Mouse (Mus musculus): ENCODE measurements around the gene Ccdc159.

Ccdc159 gene

DNA sequence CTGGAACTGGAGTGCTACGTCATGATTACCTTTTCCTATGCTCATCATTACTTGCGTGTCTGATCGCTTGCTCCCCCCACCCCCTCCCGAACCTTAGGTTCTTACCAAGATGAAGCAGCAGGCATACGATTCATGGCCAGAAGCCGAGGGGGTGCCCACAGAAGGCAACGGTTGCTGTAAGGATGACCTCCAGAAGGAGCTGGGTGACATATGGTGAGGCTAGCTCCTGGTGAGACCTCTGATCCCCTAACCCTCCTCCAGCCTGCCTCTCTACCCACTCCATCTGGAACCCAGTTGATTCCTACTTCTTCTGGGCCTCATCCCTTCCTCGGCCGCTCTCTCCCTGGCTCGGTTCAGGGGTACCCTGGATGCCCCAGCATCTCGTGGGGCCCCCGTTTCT is 6.8 kb downstream of the Ccdc159 start:
- in situ Hi-C loops (cut with MboI, MseI), result no loop called here

DNA sequence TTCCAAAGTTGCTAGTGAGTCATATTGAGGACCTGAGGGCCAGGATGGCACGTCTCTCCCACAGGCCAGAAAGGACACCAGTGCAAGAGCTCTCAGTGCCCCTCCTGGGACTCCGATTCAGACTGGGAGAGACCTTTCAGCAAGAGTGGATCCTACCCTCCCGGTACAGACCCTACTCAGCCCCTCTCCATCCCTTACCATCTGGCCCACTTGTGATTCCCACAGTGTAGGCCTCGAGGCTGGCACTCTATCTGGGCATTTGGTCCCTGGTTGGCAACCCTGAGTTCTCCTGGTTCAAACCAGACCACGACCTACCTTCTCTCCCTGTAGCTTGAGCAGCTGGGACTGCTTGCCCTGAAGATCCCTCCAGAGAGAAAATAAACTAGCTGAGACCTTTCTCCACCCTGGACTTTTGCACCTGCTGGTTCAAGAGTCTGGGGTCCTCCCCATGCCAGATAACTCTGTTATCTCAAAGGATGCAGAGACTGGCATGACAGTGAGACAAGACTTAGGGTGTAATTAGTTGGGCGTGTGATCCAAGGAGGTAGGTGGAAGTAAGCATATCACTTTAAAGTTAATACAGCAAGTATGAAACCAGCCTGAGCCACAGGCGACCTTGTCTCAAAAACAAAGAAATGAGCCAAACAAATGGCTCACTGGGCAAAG is 8.3 kb downstream of the Ccdc159 start:
- in situ Hi-C loops (cut with MboI, MseI), result loop anchor here (5.0 kb wide), 1 partner anchor 83 kb away; the partner anchor contains the start of gene Dock6

DNA sequence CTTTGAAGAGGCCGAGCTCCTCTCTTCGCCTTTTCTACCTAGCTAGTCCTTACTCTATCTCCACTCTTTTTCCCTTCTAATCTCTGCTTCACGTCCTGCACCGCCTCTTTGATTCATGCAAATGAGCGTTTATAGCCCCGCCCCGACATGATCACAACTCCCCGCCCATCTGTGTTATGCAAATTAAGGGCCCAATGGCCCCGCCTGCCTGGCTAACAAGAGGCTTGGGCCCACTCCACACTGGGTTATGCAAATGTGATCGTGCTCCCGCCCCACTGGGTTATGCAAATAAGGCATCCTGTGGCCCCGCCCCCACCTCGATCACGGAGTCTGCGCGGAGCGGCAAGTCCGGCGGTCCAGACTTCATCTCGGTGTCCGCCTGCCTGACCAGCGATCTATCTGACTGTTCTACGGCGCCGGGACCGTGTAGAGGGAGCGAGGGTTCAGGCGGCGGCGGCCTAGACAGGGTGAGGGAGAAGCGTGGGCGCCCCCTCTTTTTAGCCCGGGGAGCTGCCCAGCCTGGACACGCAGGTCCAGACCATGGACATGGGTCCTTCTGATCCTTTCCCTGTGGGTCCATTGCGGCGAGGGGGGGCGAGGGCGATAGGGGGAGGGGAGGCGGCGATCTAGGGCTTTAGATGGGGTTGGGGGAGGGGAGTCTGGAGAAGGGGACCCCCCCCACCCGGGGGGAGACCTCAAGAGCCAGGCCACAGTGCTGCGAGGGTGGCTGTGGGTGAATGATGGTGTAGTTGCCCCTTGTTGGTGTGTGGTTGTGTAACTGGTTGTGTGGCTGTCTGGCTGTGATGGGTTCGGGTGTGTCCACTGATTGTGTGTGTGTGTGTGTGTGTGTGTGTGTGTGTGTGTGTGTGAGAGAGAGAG is 9.7 kb downstream of the Ccdc159 start, which contains the start of gene Plppr2:
Plppr2 (plus strand) TSS at position 342 of the 879 bp plus-strand sequence.
- in situ Hi-C loops (cut with MboI, MseI), result loop anchor here (5.0 kb wide), 1 partner anchor 85 kb away; the partner anchor contains the start of gene Dock6

DNA sequence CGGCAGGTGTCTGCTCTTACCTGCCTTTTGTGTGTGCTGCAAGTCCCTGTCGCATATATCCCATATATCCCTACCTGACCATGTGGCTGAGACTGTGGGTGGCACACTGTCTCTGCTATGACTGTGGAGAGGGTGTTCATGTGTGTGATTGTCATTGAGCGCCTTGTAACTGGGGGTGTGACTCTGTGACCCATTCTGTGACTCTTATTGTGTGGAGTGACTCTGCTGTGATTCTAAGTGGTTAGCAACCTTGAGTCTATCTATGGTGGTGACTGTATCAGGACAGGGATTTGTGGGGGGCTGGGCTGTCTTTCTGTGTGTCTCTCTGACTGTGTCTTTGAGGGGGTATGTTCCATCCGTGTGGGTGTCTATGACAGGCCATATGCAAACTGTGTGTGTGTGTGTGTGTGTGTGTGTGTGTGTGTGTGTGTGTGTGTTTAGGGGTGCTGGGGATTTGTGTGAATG is 10.5 kb downstream of the Ccdc159 start:
- in situ Hi-C loops (cut with MboI, MseI), result loop anchor here (5.0 kb wide), 1 partner anchor 85 kb away; the partner anchor contains the start of gene Dock6

DNA sequence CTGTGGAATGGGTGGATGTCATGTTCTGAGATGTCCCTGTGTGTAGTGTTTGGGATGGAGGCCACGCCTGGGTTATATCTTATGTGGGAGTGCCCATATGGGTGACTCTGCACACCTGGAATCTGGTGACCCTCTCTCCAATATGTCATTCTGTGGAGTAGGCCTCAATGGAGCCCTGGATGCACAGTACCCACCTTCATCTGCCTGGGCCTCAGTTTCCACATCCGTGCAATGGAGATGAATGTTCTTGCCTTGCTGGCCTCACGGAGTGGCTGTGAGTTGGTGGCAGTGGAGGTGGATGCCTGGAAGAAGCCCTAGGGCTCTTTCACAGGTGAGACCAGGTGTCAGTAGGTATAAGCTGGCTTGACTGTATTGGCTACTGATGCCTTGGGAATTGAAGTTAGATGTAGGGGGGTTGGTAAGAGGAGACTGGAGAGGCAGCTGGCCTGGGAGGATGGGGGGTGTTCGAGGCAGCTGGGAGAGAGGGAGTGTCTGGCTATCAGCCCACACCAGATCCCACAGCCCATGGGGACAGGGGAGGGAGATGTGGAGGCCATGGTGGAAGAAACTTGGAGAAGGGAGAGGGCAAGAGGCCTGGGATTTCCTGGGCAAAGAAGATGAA is 11.1 kb downstream of the Ccdc159 start:
- in situ Hi-C loops (cut with MboI, MseI), result loop anchor here (5.0 kb wide), 1 partner anchor 86 kb away; the partner anchor contains the start of gene Dock6

DNA sequence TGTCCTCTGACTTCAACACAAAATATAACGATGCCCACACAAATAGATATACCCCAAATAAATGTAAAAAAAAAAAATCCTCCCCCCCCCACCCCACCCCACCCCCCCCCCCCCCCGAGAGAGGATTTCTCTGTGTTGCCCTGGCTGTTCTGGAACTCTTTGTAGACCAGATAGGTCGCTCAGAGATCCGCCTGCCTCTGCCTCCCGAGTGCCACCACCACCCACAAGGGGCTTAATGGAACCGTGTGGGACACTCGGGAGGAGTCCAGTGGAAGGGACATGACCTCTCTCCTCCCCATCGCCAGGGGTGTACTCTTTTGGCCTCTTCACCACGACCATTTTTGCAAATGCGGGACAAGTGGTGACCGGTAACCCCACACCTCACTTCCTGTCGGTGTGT is 15.8 kb downstream of the Ccdc159 start:
- in situ Hi-C loops (cut with MboI, MseI), result no loop called here

DNA sequence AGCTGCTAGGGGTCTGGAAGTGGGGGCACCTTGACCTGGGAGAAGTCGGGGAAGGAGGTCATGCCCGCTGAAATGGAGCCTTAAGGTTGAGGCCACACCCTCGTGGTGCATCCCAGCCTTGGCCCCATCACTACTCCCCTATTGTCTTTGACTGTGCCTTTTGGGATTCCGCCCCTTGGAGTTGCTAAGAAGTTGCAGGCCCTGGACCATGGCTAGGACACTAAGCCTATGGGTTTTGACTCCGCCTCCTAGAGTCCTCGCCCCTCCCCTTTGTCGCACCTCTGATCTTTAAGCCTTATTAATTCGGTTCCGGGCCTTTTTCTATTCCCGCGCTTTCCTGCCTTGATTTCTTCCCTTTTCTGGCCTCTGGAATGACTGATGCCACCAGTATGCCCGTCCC is 16.4 kb downstream of the Ccdc159 start:
- in situ Hi-C loops (cut with MboI, MseI), result no loop called here

DNA sequence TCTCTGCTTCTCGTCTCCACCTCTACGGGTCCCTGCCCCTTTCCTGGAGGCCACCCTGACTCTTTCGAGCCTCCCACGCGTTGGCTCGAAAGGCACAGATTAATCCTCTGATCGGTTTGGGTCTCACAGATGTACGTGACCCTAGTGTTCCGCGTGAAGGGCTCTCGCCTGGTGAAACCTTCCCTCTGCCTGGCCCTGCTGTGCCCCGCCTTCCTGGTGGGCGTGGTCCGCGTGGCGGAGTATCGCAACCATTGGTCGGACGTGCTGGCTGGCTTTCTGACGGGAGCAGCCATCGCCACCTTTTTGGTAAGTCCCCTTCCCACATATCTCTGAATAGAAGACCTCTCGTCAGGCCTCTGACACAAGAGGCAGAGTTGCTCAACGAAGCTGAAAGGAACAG is 17.0 kb downstream of the Ccdc159 start:
- in situ Hi-C loops (cut with MboI, MseI), result no loop called here

DNA sequence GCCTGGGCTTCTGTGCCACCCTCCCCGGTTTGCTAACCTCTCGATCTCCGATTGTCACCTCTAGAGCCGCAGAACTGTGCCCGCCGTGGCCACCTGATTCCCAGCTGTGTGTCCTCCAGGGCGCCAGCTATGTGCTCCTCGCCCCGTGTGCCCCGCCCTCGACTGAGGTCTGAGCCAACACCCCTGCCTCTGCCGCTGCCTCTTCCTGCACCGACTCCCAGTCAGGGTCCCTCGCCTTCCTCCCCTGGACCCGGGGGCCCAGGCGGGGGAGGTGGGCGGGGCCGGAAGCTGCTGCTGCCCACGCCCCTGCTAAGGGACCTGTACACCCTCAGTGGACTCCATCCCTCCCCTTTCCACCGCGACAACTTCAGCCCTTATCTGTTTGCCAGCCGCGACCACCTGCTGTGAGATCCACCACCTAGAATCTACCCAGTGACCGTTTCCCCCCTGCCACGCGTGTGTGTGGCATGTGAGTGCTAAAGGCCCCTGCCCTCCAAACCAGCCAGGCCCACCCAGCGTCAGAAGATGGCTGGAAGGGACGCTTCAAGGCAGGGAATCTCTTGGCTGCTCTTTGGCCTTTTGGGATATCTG is 20.4 kb downstream of the Ccdc159 start:
- in situ Hi-C loops (cut with MboI, MseI), result no loop called here

DNA sequence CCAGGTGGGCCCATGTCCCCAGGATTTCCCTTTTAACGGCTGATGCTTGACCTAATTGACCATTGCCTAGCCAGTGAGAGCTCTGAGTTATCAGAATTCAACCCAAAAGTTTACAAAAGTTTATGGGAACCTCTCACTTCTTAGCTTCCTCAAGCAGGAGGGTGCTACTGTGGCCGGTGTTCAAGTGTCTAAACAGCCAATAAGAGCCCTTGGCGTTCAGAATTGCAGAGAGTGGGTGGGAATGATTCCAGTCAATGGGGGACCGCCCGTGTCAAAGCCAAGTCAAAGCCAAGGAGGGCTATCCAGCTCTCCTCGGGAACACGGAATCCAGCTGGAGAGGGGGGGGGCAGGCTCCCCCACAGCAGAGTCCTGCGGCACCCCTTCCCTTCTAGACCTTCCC is 20.9 kb downstream of the Ccdc159 start:
- in situ Hi-C loops (cut with MboI, MseI), result no loop called here

DNA sequence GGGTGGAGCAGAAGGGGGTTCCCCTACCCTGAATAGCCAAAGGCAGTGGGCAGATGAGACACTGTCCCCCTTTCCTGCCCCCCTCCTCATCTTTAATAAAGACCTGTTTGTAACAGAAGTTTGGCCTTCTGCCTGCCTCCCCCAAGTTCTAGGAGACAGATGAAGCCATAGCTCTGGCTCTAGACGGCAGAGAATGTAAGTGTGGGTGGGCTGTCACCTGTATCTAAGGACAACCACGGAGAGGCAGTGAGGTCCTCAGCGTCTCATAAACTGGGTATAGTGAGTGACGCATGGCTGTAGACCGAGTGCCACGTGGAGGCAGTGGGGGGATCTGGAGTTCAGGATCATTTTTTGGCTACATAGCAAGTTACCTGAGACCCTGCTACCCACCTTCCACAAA is 21.5 kb downstream of the Ccdc159 start:
- in situ Hi-C loops (cut with MboI, MseI), result no loop called here

DNA sequence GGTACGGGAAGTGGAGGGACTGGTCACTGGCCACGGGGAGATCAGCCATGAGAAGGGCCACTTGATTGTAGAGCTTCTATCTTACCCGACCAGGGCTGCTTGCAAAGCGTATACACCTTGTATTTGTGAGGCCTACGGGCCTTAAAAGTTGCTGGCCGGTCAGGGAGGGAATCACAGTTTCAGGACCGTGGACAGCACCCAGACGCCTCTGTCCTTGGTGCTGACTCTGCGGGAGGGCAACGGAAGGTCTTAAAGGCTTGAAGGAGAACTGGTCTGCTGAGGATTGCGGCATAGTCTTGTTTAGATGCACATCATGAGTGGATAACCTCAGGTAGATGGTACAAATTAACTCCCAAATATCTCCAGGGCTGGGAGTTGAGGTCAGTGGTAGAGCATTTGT is 23.1 kb downstream of the Ccdc159 start:
- in situ Hi-C loops (cut with MboI, MseI), result no loop called here

DNA sequence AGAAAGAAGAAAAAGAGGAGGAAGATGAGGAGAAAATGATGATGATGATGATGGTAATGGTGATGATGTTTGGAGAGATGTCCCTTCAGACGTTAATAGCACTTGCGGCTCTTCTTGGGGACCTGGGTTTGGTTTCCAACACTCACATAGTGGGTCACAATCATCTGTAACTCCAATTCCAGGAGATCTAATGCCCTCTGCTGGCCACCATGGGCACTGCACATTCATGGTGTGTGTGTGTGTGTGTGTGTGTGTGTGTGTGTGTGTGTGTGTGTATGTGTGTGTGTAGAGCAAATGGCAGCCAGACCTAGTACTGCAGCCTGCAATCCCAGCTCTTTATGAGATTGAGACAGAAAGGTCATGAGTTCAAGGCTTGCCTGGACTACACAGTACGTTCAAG is 24.7 kb downstream of the Ccdc159 start:
- in situ Hi-C loops (cut with MboI, MseI), result no loop called here

DNA sequence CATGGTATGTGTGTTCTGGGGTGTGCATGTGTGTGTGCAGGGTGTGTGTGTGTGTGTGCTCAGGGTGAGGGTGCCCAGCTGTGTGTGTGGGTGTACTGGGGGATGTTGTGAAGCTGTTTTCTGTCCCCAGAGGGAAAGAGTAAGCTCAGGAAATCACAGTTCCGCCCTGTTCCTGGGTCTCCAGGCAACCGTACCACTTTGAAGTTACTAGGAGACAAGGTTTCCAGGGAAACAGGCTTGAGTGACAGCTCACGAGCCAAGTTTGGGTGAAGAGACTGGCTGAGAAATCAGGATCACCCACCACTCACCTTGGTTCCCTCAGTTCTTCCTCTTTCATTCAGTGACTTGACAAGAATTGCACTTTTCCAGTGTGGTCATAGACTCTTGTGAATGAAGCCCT is 26.3 kb downstream of the Ccdc159 start:
- in situ Hi-C loops (cut with MboI, MseI), result no loop called here

DNA sequence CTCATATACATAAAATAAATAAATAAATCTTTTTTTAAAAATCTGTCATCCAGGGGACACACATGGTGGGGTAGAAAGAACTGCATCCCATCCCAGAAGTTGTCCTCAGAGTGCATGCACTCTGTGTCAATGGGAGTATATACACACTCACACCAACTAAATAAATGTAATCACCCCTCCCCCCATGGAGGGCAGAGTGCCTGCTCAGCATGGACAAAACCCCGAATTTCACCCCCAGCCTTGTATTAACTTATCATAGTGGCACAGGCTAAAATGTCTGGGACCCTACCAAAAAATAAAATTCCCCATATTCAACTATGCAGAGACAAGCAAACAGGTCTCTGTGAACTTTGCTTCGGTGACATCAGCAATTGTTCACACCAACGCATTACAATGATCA is 27.4 kb downstream of the Ccdc159 start:
- in situ Hi-C loops (cut with MboI, MseI), result no loop called here

DNA sequence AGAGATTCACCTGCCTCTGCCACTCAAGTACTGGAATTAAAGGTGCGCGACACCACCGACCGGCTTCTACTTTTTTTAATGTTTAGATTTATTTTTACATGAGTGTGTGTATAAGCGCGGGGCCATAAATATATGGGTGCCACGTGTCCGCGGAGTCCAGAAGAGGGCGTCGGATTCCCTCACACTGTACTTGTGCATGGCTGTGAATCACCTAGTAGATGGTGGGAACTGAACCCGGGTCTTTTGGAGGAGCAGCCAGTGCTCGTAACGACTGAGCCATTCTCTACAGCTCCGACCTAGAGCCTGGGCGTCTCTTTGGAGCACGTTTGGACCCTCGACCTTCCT is 27.9 kb downstream of the Ccdc159 start:
- in situ Hi-C loops (cut with MboI, MseI), result no loop called here

DNA sequence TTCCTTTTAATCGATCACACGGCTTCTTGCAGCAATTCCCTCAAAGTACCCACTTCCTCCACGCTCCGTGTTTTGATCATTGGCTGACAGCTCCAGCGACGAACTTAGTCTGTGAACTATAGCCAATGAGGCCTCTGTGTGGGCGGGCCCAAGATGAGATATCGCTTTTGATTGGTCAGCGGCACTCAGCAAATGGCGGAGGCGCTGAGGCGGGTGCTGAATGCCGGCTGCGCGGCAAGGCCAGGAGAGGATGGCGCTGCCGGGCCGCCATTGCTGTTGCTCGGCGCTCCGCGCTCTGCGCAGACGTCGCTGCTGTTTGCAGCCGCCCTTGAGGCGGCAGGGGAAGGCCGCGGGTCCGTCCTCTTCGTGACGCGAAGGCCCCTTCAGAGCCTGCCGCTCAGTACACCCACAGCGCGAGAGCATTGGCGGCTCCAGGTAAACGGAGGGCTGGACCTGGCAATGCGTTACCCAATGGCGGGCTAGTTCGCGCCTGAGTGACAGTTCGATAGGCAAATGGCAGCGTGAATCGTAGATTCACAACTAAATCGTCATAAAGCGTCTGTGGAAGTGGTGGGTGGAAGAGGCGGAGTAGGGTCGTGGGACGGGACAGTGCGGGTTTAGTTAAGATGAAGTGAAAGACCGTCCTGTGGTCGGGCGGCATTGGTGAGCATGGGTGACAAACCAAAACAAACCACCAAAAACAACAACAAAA is 28.5 kb downstream of the Ccdc159 start, which contains the start of gene Swsap1:
Swsap1 (plus strand) TSS at position 186 of the 712 bp plus-strand sequence.
- in situ Hi-C loops (cut with MboI, MseI), result no loop called here

DNA sequence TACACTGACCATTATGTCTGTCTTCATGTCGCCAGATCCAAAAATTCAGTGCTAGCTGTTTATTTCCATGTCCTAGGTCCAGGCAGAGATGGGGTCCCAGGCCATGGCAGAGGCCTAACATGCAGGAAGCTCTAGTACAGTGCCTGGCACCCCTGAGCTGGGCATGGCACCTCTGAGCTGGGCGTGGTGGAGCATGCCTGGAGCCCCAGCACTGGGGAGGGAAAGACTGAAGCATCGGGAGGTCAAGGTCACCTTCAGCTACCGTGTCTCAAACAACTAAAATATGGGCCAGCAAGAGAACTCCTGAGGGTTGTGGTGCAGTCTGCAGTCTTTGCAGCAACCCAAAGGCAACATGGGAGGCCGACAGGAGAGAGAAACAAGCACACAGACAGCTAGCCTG is 31.1 kb downstream of the Ccdc159 start:
- in situ Hi-C loops (cut with MboI, MseI), result no loop called here

DNA sequence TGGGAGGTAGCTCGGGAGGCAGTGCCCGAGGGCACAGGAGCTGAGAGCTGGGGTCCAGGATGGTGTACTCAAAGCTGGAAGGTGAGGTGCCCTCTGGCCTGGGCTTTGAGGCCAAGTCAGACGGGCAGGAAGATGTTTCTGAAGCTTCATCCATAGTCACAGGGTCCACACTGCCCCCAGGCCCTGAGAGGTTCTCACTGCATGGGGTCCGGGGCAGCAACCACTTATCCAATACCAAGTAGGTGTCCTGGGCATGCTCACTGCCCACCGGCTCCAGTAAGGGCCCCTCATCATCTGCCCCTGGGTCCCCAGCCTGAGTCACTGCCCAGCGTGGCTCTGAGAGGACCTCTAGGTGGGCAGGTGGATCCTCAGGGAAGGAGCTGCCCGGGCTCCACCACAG is 32.0 kb downstream of the Ccdc159 start:
- in situ Hi-C loops (cut with MboI, MseI), result no loop called here

DNA sequence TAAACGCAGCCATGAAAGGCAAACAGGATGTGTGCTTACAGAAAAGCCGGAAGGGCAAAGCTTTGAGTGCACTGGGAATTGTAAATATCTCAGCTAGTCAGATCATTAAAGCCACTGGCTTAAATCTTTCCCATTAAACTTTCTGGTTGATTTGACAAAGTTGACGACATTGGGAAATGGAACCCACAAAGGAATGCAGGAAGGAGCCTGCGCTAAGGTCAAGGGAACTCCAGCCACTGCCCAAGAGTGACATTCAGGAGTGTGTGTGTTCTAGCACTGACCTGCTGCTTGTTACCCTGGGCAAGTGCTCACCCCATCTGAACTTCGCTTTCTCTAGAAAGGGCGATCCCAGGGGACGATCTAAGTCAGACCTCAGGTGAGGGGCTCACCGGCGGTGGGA is 32.9 kb downstream of the Ccdc159 start:
- in situ Hi-C loops (cut with MboI, MseI), result no loop called here

DNA sequence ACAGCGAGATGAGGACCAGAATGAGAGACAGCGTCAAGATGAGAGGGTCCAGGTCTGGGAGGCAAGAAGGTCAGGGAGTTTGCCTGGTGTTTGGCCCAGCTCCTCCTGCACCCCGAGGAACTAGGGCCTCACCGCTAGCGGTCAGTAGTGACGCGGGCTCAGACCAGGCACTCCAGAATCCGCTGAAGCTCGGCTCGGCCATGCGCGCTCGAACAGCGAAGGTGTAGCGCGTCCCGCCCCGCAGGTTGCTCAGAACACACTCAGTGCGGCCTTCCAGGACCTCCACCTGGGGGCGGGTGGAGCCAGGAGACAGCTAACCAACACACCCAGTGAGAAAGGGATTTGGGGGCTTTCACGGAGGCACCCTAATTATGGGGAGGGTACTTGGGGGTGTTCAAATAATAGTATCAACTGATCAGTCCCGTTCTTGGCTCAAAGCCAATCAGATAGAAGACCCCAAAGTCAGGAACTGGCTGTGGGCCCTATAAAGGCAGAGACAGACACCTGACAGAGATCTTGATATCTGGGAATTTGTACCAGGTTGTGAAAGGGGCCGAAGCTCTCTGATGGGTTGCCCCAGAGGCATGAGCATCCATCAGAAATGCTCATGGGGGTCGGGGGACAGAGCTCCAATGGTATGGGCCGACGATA is 33.4 kb downstream of the Ccdc159 start:
- in situ Hi-C loops (cut with MboI, MseI), result no loop called here
